Mouse (Mus musculus): ENCODE measurements around the gene Plcd1. TPM values are rescaled to one million over a fixed set of nuclear protein-coding genes. Genes with fewer than 3 reads are reported as not detected.

The Plcd1 gene
- 12.0 and 55.3 TPM in 2 replicates for polyA plus RNA-seq (2012; rRNA removed)

GRCm38 (mm10) chr9:119093419-119094295, at the start of gene Plcd1:
Gene Plcd1, minus strand, starts transcription at chr9:119093502.
- WGBS = 18% methylated on average over 45 of the region's 45 CpGs
- Histone ChIP-seq H3K4me3 (ENCODE audit: low read depth, low read length) (peak within 1 kb of the TSS; percentile 61), H3K27me3 (ENCODE audit: control insufficient read depth, insufficient read depth, low read length) (peaks cover 17% of the 10 kb centered on the region), H3K4me1 (ENCODE audit: control insufficient read depth, insufficient read depth, insufficient read length, low read length) (peaks cover 7% of the 10 kb centered on the region), H3K36me3 (ENCODE audit: control insufficient read depth, insufficient read depth, low read length) (no peaks in the 10 kb centered on the region), H3K27ac (ENCODE audit: insufficient read depth, low read depth, low read length) (no peak within 1 kb of the TSS)
- TF ChIP-seq CTCF (IDR thresholded peaks at IDR 0.05; ENCODE audit: extremely low read depth, insufficient read length, insufficient replicate concordance, low read depth, low read length) (no peak), POLR2A (IDR thresholded peaks at IDR 0.05; ENCODE audit: low read depth, low read length) (peak; percentile 22; the same call in 1 of the 2 replicates)

DNA sequence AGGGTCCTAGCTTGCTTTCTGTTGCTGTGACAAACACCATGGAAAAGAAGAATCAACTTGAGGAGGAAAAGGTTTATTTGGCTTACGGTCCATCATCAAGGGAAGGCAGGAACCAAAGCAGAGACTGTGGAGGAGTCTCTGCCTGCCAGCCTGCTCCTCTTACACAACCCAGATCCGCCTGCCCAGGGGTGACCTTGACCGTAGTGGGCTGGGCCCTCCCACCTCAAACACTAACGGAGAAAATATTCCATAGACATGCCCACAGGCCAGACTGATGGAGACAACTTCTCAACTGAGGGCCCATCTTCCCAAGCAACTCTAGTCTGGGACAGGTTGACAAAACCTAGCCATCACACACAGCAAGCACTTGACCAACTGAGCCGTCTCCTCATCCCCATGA, 48.8 kb upstream of the Plcd1 start:
- WGBS = 66% methylated on average over 5 of the region's 5 CpGs
- Histone ChIP-seq H3K4me3 (ENCODE audit: low read depth, low read length) (no peak overlapping the region), H3K27ac (ENCODE audit: insufficient read depth, low read depth, low read length) (no peak overlapping the region), H3K4me1 (ENCODE audit: control insufficient read depth, insufficient read depth, insufficient read length, low read length) (no peaks in the 10 kb centered on the region), H3K27me3 (ENCODE audit: control insufficient read depth, insufficient read depth, low read length) (no peaks in the 10 kb centered on the region), H3K36me3 (ENCODE audit: control insufficient read depth, insufficient read depth, low read length) (no peaks in the 10 kb centered on the region)
- TF ChIP-seq CTCF (IDR thresholded peaks at IDR 0.05; ENCODE audit: extremely low read depth, insufficient read length, insufficient replicate concordance, low read depth, low read length) = no peak
- no peak for TF ChIP-seq POLR2A (IDR thresholded peaks at IDR 0.05; ENCODE audit: low read depth, low read length)

- no peak for TF ChIP-seq POLR2A (IDR thresholded peaks at IDR 0.05; ENCODE audit: low read depth, low read length)
- TF ChIP-seq CTCF (IDR thresholded peaks at IDR 0.05; ENCODE audit: extremely low read depth, insufficient read length, insufficient replicate concordance, low read depth, low read length) = no peak
- no peak overlapping the region for H3K4me3 ChIP-seq (ENCODE audit: low read depth, low read length)
- no peak overlapping the region for H3K27ac ChIP-seq (ENCODE audit: insufficient read depth, low read depth, low read length)
- 74% methylated on average over 2 of the region's 2 CpGs for WGBS
- no peaks in the 10 kb centered on the region for H3K4me1 ChIP-seq (ENCODE audit: control insufficient read depth, insufficient read depth, insufficient read length, low read length)
- H3K36me3 ChIP-seq (ENCODE audit: control insufficient read depth, insufficient read depth, low read length) = no peaks in the 10 kb centered on the region
- no peaks in the 10 kb centered on the region for H3K27me3 ChIP-seq (ENCODE audit: control insufficient read depth, insufficient read depth, low read length)
These were observed 45.5 kb upstream of the Plcd1 start for GRCm38 (mm10) chr9:119138836-119139235.

DNA sequence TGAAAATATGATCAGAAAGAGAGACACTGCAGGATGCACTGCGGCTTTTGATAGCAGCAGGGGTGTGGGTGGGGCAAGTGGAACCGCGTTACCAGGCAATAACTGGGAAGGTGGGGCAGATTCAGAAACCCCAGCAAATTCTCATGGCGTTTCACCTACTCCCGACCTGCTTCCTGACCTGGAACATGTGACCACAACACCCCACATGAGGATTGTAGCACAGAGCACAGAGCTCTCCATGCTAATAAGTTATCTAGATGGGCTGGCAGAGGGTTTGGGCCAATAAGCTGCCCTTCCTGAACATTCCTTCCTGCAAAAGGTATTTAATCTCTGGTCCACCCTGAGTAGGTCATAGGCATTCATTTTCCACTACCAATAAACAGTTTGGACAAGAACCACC, 37.4 kb upstream of the Plcd1 start:
- H3K27ac ChIP-seq (ENCODE audit: insufficient read depth, low read depth, low read length) = no peak overlapping the region
- H3K36me3 ChIP-seq (ENCODE audit: control insufficient read depth, insufficient read depth, low read length) = no peaks in the 10 kb centered on the region
- WGBS = 20% methylated on average over 5 of the region's 5 CpGs
- no peaks in the 10 kb centered on the region for H3K4me1 ChIP-seq (ENCODE audit: control insufficient read depth, insufficient read depth, insufficient read length, low read length)
- TF ChIP-seq POLR2A (IDR thresholded peaks at IDR 0.05; ENCODE audit: low read depth, low read length) (no peak), CTCF (IDR thresholded peaks at IDR 0.05; ENCODE audit: extremely low read depth, insufficient read length, insufficient replicate concordance, low read depth, low read length) (no peak)
- no peaks in the 10 kb centered on the region for H3K27me3 ChIP-seq (ENCODE audit: control insufficient read depth, insufficient read depth, low read length)
- no peak overlapping the region for H3K4me3 ChIP-seq (ENCODE audit: low read depth, low read length)

DNA sequence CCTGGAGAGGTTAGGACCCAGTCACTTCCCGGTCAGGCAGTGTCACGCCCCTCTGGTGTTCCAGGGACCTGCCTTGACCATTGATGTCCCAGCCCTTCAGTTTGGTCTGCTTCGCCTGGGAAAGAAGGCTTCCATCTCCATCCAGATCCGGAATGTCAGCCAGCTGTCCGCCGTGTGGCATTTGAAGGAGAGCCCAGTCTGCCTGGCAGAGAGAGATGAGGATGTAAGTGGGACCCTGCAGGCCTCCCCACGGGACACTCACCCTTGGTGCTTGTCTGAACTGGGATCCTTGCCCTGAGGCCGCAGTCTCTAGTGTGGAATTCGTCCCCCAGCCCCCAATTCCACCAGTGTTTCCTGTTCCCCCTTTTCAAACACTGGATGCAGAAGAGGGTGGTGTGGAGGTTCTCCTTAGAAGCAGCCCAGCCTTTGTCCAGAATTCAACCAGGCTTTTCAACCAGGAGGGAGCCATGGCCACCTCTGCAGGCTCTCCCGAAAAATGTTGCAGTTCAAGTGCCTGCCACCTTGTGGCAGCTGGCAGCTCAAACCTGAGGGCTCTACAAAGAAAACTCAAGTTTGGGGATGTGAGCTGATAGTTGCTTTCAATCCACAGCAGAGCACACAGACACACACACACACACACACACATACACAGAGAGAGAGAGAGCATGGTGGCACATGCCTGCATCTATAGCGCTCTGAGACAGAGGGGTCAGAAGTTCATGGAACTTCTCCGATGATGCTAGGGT, 35.3 kb upstream of the Plcd1 start:
- no peak overlapping the region for H3K27ac ChIP-seq (ENCODE audit: insufficient read depth, low read depth, low read length)

GRCm38 (mm10) chr9:119122596-119123369, 29.5 kb upstream of the Plcd1 start:
- WGBS = 80% methylated on average over 18 of the region's 18 CpGs
- no peaks in the 10 kb centered on the region for H3K4me1 ChIP-seq (ENCODE audit: control insufficient read depth, insufficient read depth, insufficient read length, low read length)
- H3K27ac ChIP-seq (ENCODE audit: insufficient read depth, low read depth, low read length) = no peak overlapping the region
- H3K36me3 ChIP-seq (ENCODE audit: control insufficient read depth, insufficient read depth, low read length) = no peaks in the 10 kb centered on the region
- no peaks in the 10 kb centered on the region for H3K27me3 ChIP-seq (ENCODE audit: control insufficient read depth, insufficient read depth, low read length)
- H3K4me3 ChIP-seq (ENCODE audit: low read depth, low read length) = no peak overlapping the region
- TF ChIP-seq CTCF (IDR thresholded peaks at IDR 0.05; ENCODE audit: extremely low read depth, insufficient read length, insufficient replicate concordance, low read depth, low read length) (no peak), POLR2A (IDR thresholded peaks at IDR 0.05; ENCODE audit: low read depth, low read length) (no peak)

More for the DNA sequence above, 35.3 kb upstream of the Plcd1 start:
- H3K4me3 ChIP-seq (ENCODE audit: low read depth, low read length) = no peak overlapping the region
- TF ChIP-seq POLR2A (IDR thresholded peaks at IDR 0.05; ENCODE audit: low read depth, low read length) (no peak), CTCF (IDR thresholded peaks at IDR 0.05; ENCODE audit: extremely low read depth, insufficient read length, insufficient replicate concordance, low read depth, low read length) (no peak)
- no peaks in the 10 kb centered on the region for H3K36me3 ChIP-seq (ENCODE audit: control insufficient read depth, insufficient read depth, low read length)
- no peaks in the 10 kb centered on the region for H3K4me1 ChIP-seq (ENCODE audit: control insufficient read depth, insufficient read depth, insufficient read length, low read length)
- 68% methylated on average over 12 of the region's 12 CpGs for WGBS
- H3K27me3 ChIP-seq (ENCODE audit: control insufficient read depth, insufficient read depth, low read length) = no peaks in the 10 kb centered on the region

Data from small intestine, adult 2 months (tissue).